Mouse (Mus musculus) Patski (cell line): ENCODE measurements at regions not wholly inside any gene's neighbourhood (a gene's known extent, or its start where the extent isn't known, plus 50 kb on each side); places are given as distances from the start of the nearest gene placed in this dataset.

ENCODE experiments used
- ATAC-seq: fragments of 100-300 bp; one replicate; pipeline ENCODE4 v1.8.0; 2021
- CTCF ChIA-PET: fragments of 350-600 bp; sonication (Branson Sonifier 250); formaldehyde crosslinking; loops from one replicate; lab custom pipeline; 2022; ENCODE audit warnings: inconsistent platforms; lab: Charles Lee
- POLR2A ChIA-PET: fragments of 350-600 bp; sonication (Branson Sonifier 250); formaldehyde crosslinking; loops from one replicate; lab custom pipeline; 2022; ENCODE audit warnings: antibody characterized with exemption, inconsistent platforms; lab: Charles Lee
- DNase-seq: peaks from one replicate; pipeline ENCODE4 v3.0.0-alpha.2; 2011; ENCODE audit warnings: low read depth, low spot score
- H3K27me3 ChIP-seq: fragments of 371-371 bp; one replicate; pipeline ENCODE4 v1.5.1; 2021
- CTCF ChIP-seq: fragments of 100-300 bp; IDR thresholded peaks from one replicate; pipeline ENCODE4 v1.5.1; 2021
- in situ Hi-C: fragments of 300-500 bp; cut with MboI; formaldehyde crosslinking; loops from 3 replicates; pipeline ENCODE4 v1.11.1; 2018; ENCODE audit warnings: low pct_unique_long_range_greater_than_20kb, mixed read lengths

- H3K27me3 ChIP-seq: no peaks in the 10 kb centered on the region
- CTCF ChIA-PET: interaction anchor here (0.7 kb wide), 1 partner anchor 11 kb away, joined by 3 read pairs; no protein-coding TSS in a partner anchor
- ATAC-seq (no peak), DNase-seq (no peak)
- no peak for TF ChIP-seq CTCF
- POLR2A ChIA-PET: no interaction called here
- in situ Hi-C loops: no loop called here
Measured at GRCm38 (mm10) chr1:184608338-184608737, 124.1 kb downstream of the Hlx start.

DNA sequence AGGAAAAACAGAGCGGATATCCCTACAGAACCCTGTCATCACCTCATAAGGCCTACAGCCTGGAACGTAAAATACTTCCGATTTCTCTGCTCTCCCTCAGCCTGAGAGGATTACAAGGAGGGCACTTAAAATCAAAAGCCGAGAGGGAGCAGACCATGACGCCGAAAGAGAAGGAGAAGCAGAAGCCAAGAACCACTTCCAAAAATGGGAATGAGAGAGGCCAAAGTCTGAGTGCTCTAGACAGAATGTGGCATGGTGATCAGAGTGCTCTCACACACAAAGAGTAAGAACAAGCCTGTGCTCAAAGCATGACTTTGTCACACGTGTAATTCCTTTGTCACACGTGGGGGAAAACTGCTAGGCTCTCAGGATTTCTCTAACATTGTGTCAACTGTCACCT, 125.9 kb downstream of the Hlx start:
- in situ Hi-C loops: no loop called here
- peaks cover 6% of the 10 kb centered on the region for H3K27me3 ChIP-seq
- ChIA-PET CTCF (no interaction called here), POLR2A (no interaction called here)
- no peak for TF ChIP-seq CTCF
- DNase-seq (no peak), ATAC-seq (no peak)

DNA sequence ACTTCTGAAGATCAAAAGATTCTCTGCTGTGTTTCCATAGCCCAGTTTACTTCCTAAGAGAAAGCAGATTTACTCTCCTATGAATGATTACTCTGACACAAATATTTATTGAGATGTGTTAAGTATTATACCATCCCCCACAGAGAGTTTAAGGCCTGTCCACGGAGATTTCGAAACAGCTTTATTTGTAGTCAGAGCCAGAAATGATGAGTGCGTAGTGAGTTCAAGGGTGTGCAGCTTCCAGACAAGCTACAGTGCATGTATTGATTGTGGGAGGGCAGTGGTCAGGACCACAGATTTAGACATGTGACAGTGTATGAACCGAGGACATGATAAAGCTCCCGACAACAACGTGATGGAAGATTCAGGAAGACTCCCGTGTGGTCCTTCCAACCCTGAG, 126.8 kb downstream of the Hlx start:
- DNase-seq (no peak), ATAC-seq (no peak)
- POLR2A ChIA-PET: no interaction called here
- CTCF ChIA-PET: no interaction called here
- TF ChIP-seq CTCF: no peak
- in situ Hi-C loops: no loop called here
- H3K27me3 ChIP-seq: peaks cover 6% of the 10 kb centered on the region

- ATAC-seq (no peak), DNase-seq (no peak)
- in situ Hi-C loops: no loop called here
- H3K27me3 ChIP-seq: peaks cover 6% of the 10 kb centered on the region
- CTCF ChIA-PET: no interaction called here
- POLR2A ChIA-PET: no interaction called here
- TF ChIP-seq CTCF: no peak
Measured at GRCm38 (mm10) chr1:184603136-184603535, 129.3 kb downstream of the Hlx start.

GRCm38 (mm10) chr1:184595449-184595848, 137.0 kb downstream of the Hlx start:
- no peak for DNase-seq
- H3K27me3 ChIP-seq: peaks cover 3% of the 10 kb centered on the region
- TF ChIP-seq CTCF: no peak
- ChIA-PET POLR2A (no interaction called here), CTCF (no interaction called here)
- in situ Hi-C loops: no loop called here
- no peak for ATAC-seq

DNA sequence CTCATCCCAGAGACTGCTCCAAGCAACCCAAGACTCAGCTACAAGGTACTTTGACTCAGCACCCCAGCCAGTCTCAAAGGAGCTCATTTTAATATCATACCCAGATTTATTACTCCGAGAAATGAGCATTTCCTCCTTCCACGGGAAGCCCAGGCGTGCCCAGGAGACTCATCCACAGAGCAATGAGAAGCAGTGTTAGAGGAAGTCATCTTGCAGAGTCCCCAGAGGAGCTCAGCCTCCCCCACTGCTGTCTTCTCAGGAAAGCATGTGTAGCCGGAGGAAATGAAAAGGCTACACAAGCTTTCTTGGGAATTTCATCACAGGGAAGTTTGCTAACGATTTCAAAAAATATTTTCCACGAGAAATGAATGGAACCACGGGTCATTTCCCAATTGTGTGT, 141.8 kb downstream of the Hlx start:
- TF ChIP-seq CTCF: no peak
- in situ Hi-C loops: no loop called here
- CTCF ChIA-PET: no interaction called here
- DNase-seq: no peak
- ATAC-seq: no peak
- POLR2A ChIA-PET: no interaction called here
- peaks cover 4% of the 10 kb centered on the region for H3K27me3 ChIP-seq

DNA sequence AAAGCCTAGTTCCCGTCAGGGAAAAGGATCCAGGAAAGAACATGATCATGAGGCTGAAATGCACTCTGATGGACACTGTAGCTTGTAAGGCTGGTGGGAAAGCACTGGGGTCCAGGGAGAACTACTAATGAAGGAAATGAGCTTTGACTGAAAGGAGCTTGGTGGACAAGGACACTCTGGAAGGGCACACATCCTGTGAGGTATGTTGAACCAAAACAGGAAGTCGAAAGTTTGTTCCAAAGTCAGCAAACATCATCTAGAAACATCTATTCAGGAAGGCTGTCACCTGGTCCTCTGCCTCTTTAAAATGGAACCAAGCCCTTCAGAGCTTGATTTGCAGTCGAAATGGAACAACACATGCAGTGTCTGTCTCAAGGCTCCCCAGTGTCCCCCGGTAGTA, 143.1 kb downstream of the Hlx start:
- ChIA-PET POLR2A (no interaction called here), CTCF (no interaction called here)
- in situ Hi-C loops: no loop called here
- H3K27me3 ChIP-seq: peaks cover 6% of the 10 kb centered on the region
- no peak for TF ChIP-seq CTCF
- ATAC-seq (no peak), DNase-seq (no peak)

GRCm38 (mm10) chr1:184584505-184584874, 147.9 kb downstream of the Hlx start:
- in situ Hi-C loops: no loop called here
- ChIA-PET POLR2A (no interaction called here), CTCF (interaction anchor here (1.1 kb wide), 1 partner anchor 8 kb away, joined by 3 read pairs; no protein-coding TSS in a partner anchor)
- DNase-seq (no peak), ATAC-seq (no peak)
- no peak for TF ChIP-seq CTCF
- H3K27me3 ChIP-seq: peaks cover 19% of the 10 kb centered on the region

DNA sequence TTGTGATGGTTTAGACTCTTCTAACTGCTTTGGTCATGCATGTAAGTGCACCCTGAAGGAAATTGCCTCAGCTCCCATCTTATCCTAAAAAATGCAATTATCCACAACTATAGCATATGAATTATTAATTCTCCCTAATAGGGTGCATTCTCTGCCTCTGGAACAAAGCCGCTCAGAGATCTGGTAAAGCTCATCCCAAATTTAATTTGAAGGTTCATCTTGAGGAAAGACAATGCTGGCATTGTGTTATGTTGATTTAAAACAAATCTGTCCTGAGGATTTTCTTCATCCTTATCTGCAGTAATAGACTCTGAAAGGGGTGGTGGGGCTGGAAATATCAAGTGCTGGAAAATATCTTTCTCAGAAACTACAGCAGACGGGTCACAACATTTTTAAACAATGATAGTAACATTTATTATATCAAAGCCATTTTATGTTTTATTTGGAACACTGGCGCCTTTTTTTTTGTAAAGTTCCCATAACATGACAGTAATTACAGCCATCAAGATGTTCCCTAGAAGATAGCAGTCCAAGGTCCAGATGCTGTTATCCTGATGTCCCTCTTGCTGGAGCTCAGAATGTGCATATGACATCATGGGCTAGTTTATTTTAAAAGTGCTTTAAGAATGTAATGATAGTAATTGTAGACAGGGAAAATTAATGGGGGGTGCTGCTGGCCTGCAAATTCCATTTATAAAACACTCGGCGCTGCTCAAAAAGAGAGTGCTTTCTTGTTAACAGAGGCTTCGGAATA, 148.5 kb downstream of the Hlx start:
- ATAC-seq: no peak
- ChIA-PET CTCF (interaction anchor here (1.2 kb wide), 1 partner anchor 18 kb away, joined by 3 read pairs; no protein-coding TSS in a partner anchor), POLR2A (no interaction called here)
- no peak for TF ChIP-seq CTCF
- DNase-seq: no peak
- H3K27me3 ChIP-seq: peaks cover 19% of the 10 kb centered on the region
- in situ Hi-C loops: no loop called here

- POLR2A ChIA-PET: no interaction called here
- in situ Hi-C loops: no loop called here
- DNase-seq (no peak), ATAC-seq (no peak)
- peaks cover 22% of the 10 kb centered on the region for H3K27me3 ChIP-seq
- CTCF ChIA-PET: no interaction called here
- no peak for TF ChIP-seq CTCF
Measured at GRCm38 (mm10) chr1:184579475-184579874, 152.9 kb downstream of the Hlx start.

DNA sequence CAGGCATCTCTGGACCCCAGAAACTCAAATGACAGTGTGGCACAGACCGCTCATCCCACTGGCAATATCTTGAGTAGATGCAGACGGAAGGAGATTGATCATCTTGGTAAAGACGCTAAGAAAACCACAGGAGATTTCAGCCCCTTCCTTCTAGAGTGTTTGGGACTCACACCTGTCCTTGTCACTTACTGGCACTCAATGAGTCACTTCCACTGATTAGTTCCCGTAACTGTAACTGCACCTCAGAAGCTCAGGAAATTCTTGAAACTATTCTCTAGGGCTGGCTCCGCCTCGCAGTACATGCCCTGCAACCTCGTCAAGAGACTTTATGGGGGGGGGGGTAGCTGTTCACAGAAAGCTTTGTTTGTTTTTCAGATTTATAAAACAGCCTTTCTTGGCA, 155.9 kb downstream of the Hlx start:
- DNase-seq (no peak), ATAC-seq (no peak)
- CTCF ChIA-PET: interaction anchor here (0.7 to 1.0 kb wide), 2 partner anchors 8 to 25 kb away, joined by 3 read pairs; no protein-coding TSS in a partner anchor
- H3K27me3 ChIP-seq: peaks cover 12% of the 10 kb centered on the region
- POLR2A ChIA-PET: no interaction called here
- in situ Hi-C loops: no loop called here
- no peak for TF ChIP-seq CTCF

GRCm38 (mm10) chr1:184573325-184573724, 159.1 kb downstream of the Hlx start:
- POLR2A ChIA-PET: no interaction called here
- in situ Hi-C loops: no loop called here
- CTCF ChIA-PET: interaction anchor here (1.5 kb wide), 1 partner anchor 13 kb away, joined by 3 read pairs; no protein-coding TSS in a partner anchor
- TF ChIP-seq CTCF: no peak
- ATAC-seq (no peak), DNase-seq (no peak)
- H3K27me3 ChIP-seq: peaks cover 6% of the 10 kb centered on the region
